Mouse (Mus musculus): Measurements from ENCODE around the gene Tspan32. TPM values are rescaled to one million over a fixed set of nuclear protein-coding genes. Genes with fewer than 3 reads are reported as not detected.

Gene Tspan32
- polyA plus RNA-seq, 1 experiment, result 59.5 TPM

- TF ChIP-seq POLR2A (IDR thresholded peaks at IDR 0.05; ENCODE audit: insufficient read length, low read depth) (no peak), CEBPB (IDR thresholded peaks at IDR 0.05; ENCODE audit: insufficient read depth, poor library complexity, severe bottlenecking) (no peak), MAX (IDR thresholded peaks at IDR 0.05; ENCODE audit: low read depth) (no peak), MYOG (IDR thresholded peaks at IDR 0.05; ENCODE audit: control insufficient read depth in 1 of 3, insufficient read depth in 1 of 3, insufficient read length in 2 of 3, low read depth in 2 of 3) (no peak), SRF (IDR thresholded peaks at IDR 0.05; ENCODE audit: control insufficient read depth, insufficient read length, low read depth) (no peak), USF1 (IDR thresholded peaks at IDR 0.05; ENCODE audit: low read depth) (no peak), POLR2AphosphoS2 (IDR thresholded peaks at IDR 0.05; ENCODE audit: insufficient read length, low read depth) (no peak), REST (IDR thresholded peaks at IDR 0.05; ENCODE audit: insufficient read depth, insufficient read length) (no peak), MYOD1 (IDR thresholded peaks at IDR 0.05; ENCODE audit: control insufficient read depth in 1 of 3, insufficient read length in 2 of 3, low read depth in 2 of 3) (no peak), TCF12 (IDR thresholded peaks at IDR 0.05; ENCODE audit: insufficient read depth, poor library complexity, severe bottlenecking) (no peak), E2F4 (IDR thresholded peaks at IDR 0.05; ENCODE audit: insufficient read depth) (no peak), TCF3 (IDR thresholded peaks at IDR 0.05; ENCODE audit: insufficient read length, low read depth) (no peak)
- H3ac ChIP-seq (ENCODE audit: control insufficient read depth, insufficient read length), result no peak overlapping the region
- H3K27me3 ChIP-seq (ENCODE audit: control insufficient read depth, insufficient read depth, insufficient read length), result no peaks in the 10 kb centered on the region
- H3K4me3 ChIP-seq, result no peak overlapping the region
- no peak overlapping the region for H3K4me2 ChIP-seq (ENCODE audit: low read depth)
- H3K79me2 ChIP-seq (ENCODE audit: control insufficient read depth, insufficient read depth), result no peaks in the 10 kb centered on the region
- H3K36me3 ChIP-seq (ENCODE audit: control insufficient read depth, insufficient read depth), result no peaks in the 10 kb centered on the region
These were observed 18.7 kb downstream of the Tspan32 start for GRCm38 (mm10) chr7:143023499-143023898.

GRCm38 (mm10) chr7:143024293-143024692 is 19.4 kb downstream of the Tspan32 start:
- Histone ChIP-seq H3ac (ENCODE audit: control insufficient read depth, insufficient read length) (no peak overlapping the region), H3K36me3 (ENCODE audit: control insufficient read depth, insufficient read depth) (no peaks in the 10 kb centered on the region), H3K4me2 (ENCODE audit: low read depth) (no peak overlapping the region), H3K4me3 (no peak overlapping the region), H3K79me2 (ENCODE audit: control insufficient read depth, insufficient read depth) (no peaks in the 10 kb centered on the region), H3K27me3 (ENCODE audit: control insufficient read depth, insufficient read depth, insufficient read length) (no peaks in the 10 kb centered on the region)
- no peak for TF ChIP-seq CEBPB (IDR thresholded peaks at IDR 0.05; ENCODE audit: insufficient read depth, poor library complexity, severe bottlenecking)
- no peak for TF ChIP-seq MAX (IDR thresholded peaks at IDR 0.05; ENCODE audit: low read depth)
- no peak for TF ChIP-seq USF1 (IDR thresholded peaks at IDR 0.05; ENCODE audit: low read depth)
- no peak for TF ChIP-seq TCF12 (IDR thresholded peaks at IDR 0.05; ENCODE audit: insufficient read depth, poor library complexity, severe bottlenecking)
- no peak for TF ChIP-seq POLR2AphosphoS2 (IDR thresholded peaks at IDR 0.05; ENCODE audit: insufficient read length, low read depth)
- no peak for TF ChIP-seq POLR2A (IDR thresholded peaks at IDR 0.05; ENCODE audit: insufficient read length, low read depth)
- TF ChIP-seq TCF3 (IDR thresholded peaks at IDR 0.05; ENCODE audit: insufficient read length, low read depth), result no peak
- no peak for TF ChIP-seq MYOG (IDR thresholded peaks at IDR 0.05; ENCODE audit: control insufficient read depth in 1 of 3, insufficient read depth in 1 of 3, insufficient read length in 2 of 3, low read depth in 2 of 3)
- TF ChIP-seq E2F4 (IDR thresholded peaks at IDR 0.05; ENCODE audit: insufficient read depth), result no peak
- no peak for TF ChIP-seq SRF (IDR thresholded peaks at IDR 0.05; ENCODE audit: control insufficient read depth, insufficient read length, low read depth)
- no peak for TF ChIP-seq REST (IDR thresholded peaks at IDR 0.05; ENCODE audit: insufficient read depth, insufficient read length)
- no peak for TF ChIP-seq MYOD1 (IDR thresholded peaks at IDR 0.05; ENCODE audit: control insufficient read depth in 1 of 3, insufficient read length in 2 of 3, low read depth in 2 of 3)

- H3K27me3 ChIP-seq (ENCODE audit: control insufficient read depth, insufficient read depth, insufficient read length), result no peaks in the 10 kb centered on the region
- H3ac ChIP-seq (ENCODE audit: control insufficient read depth, insufficient read length), result no peak overlapping the region
- no peak overlapping the region for H3K4me3 ChIP-seq
- no peaks in the 10 kb centered on the region for H3K79me2 ChIP-seq (ENCODE audit: control insufficient read depth, insufficient read depth)
- TF ChIP-seq POLR2A (IDR thresholded peaks at IDR 0.05; ENCODE audit: insufficient read length, low read depth), result no peak
- TF ChIP-seq POLR2AphosphoS2 (IDR thresholded peaks at IDR 0.05; ENCODE audit: insufficient read length, low read depth), result no peak
- H3K4me2 ChIP-seq (ENCODE audit: low read depth), result no peak overlapping the region
- no peaks in the 10 kb centered on the region for H3K36me3 ChIP-seq (ENCODE audit: control insufficient read depth, insufficient read depth)
These were observed 20.6 kb downstream of the Tspan32 start for GRCm38 (mm10) chr7:143025496-143025895.

GRCm38 (mm10) chr7:143027196-143027595 is 22.4 kb downstream of the Tspan32 start:
- no peaks in the 10 kb centered on the region for H3K27me3 ChIP-seq (ENCODE audit: control insufficient read depth, insufficient read depth, insufficient read length)
- no peak overlapping the region for H3K4me3 ChIP-seq
- H3ac ChIP-seq (ENCODE audit: control insufficient read depth, insufficient read length), result no peak overlapping the region
- TF ChIP-seq MYOG (IDR thresholded peaks at IDR 0.05; ENCODE audit: control insufficient read depth in 1 of 3, insufficient read depth in 1 of 3, insufficient read length in 2 of 3, low read depth in 2 of 3) (no peak), E2F4 (IDR thresholded peaks at IDR 0.05; ENCODE audit: insufficient read depth) (no peak), SRF (IDR thresholded peaks at IDR 0.05; ENCODE audit: control insufficient read depth, insufficient read length, low read depth) (no peak), TCF12 (IDR thresholded peaks at IDR 0.05; ENCODE audit: insufficient read depth, poor library complexity, severe bottlenecking) (no peak), REST (IDR thresholded peaks at IDR 0.05; ENCODE audit: insufficient read depth, insufficient read length) (no peak), MYOD1 (IDR thresholded peaks at IDR 0.05; ENCODE audit: control insufficient read depth in 1 of 3, insufficient read length in 2 of 3, low read depth in 2 of 3) (no peak), USF1 (IDR thresholded peaks at IDR 0.05; ENCODE audit: low read depth) (no peak), MAX (IDR thresholded peaks at IDR 0.05; ENCODE audit: low read depth) (no peak), CEBPB (IDR thresholded peaks at IDR 0.05; ENCODE audit: insufficient read depth, poor library complexity, severe bottlenecking) (no peak), POLR2AphosphoS2 (IDR thresholded peaks at IDR 0.05; ENCODE audit: insufficient read length, low read depth) (no peak), POLR2A (IDR thresholded peaks at IDR 0.05; ENCODE audit: insufficient read length, low read depth) (no peak), TCF3 (IDR thresholded peaks at IDR 0.05; ENCODE audit: insufficient read length, low read depth) (no peak)
- H3K79me2 ChIP-seq (ENCODE audit: control insufficient read depth, insufficient read depth), result no peaks in the 10 kb centered on the region
- H3K4me2 ChIP-seq (ENCODE audit: low read depth), result no peak overlapping the region
- no peaks in the 10 kb centered on the region for H3K36me3 ChIP-seq (ENCODE audit: control insufficient read depth, insufficient read depth)

- TF ChIP-seq TCF12 (IDR thresholded peaks at IDR 0.05; ENCODE audit: insufficient read depth, poor library complexity, severe bottlenecking) (no peak), POLR2A (IDR thresholded peaks at IDR 0.05; ENCODE audit: insufficient read length, low read depth) (no peak), POLR2AphosphoS2 (IDR thresholded peaks at IDR 0.05; ENCODE audit: insufficient read length, low read depth) (no peak), MYOD1 (IDR thresholded peaks at IDR 0.05; ENCODE audit: control insufficient read depth in 1 of 3, insufficient read length in 2 of 3, low read depth in 2 of 3) (no peak), USF1 (IDR thresholded peaks at IDR 0.05; ENCODE audit: low read depth) (no peak), REST (IDR thresholded peaks at IDR 0.05; ENCODE audit: insufficient read depth, insufficient read length) (no peak)
- Histone ChIP-seq H3K36me3 (ENCODE audit: control insufficient read depth, insufficient read depth) (no peaks in the 10 kb centered on the region), H3K79me2 (ENCODE audit: control insufficient read depth, insufficient read depth) (no peaks in the 10 kb centered on the region), H3K27me3 (ENCODE audit: control insufficient read depth, insufficient read depth, insufficient read length) (no peaks in the 10 kb centered on the region), H3K4me3 (no peak overlapping the region), H3K4me2 (ENCODE audit: low read depth) (no peak overlapping the region), H3ac (ENCODE audit: control insufficient read depth, insufficient read length) (no peak overlapping the region)
These were observed 27.0 kb downstream of the Tspan32 start for GRCm38 (mm10) chr7:143031816-143032215.
